Mouse (Mus musculus) layer of hippocampus, adult 18-20 months (tissue): Measurements from ENCODE around the gene Camta1. TPM values are rescaled to one million over a fixed set of nuclear protein-coding genes. Genes with fewer than 3 reads are reported as not detected.

Experiments used
- DNase-seq, 2 experiments: peaks; one replicate each; pipeline ENCODE4 v3.0.0; 2022; ENCODE audit warnings: low spot score in 2 of 2
- total RNA-seq, 2 experiments: library from RNA; stranded (reverse); gene quantifications; 2 replicates each; pipeline ENCODE4 v1.2.3; 2021

The Camta1 gene
- total RNA-seq, 2 experiments from 2014 or later: 279 to 302 TPM

- peak in 1 of 2 experiments; percentile 24 for DNase-seq
Observed at GRCm38 (mm10) chr4:150913743-150914142, 947.9 kb downstream of the Camta1 start.

GRCm38 (mm10) chr4:150910164-150910951 lies 951.3 kb downstream of the Camta1 start:
- no peak for DNase-seq

GRCm38 (mm10) chr4:150909451-150910156 lies 952.1 kb downstream of the Camta1 start:
- peak; percentile 97 to 98 for DNase-seq

GRCm38 (mm10) chr4:150908512-150908911 lies 953.2 kb downstream of the Camta1 start:
- peak in 1 of 2 experiments; percentile 30 for DNase-seq

- no peak for DNase-seq
Observed at GRCm38 (mm10) chr4:150907099-150907498, 954.6 kb downstream of the Camta1 start.

- DNase-seq: no peak
Observed at GRCm38 (mm10) chr4:150903091-150903742, 958.5 kb downstream of the Camta1 start.

GRCm38 (mm10) chr4:150902062-150902461 lies 959.6 kb downstream of the Camta1 start:
- DNase-seq: no peak

GRCm38 (mm10) chr4:150901651-150902050 lies 960.0 kb downstream of the Camta1 start:
- DNase-seq: peak; percentile 71 to 77

- no peak for DNase-seq
Observed at GRCm38 (mm10) chr4:150900486-150900885, 961.2 kb downstream of the Camta1 start.

- peak in 1 of 2 experiments; percentile 74 for DNase-seq
Observed at GRCm38 (mm10) chr4:150898716-150899365, 962.8 kb downstream of the Camta1 start.

- no peak for DNase-seq
Observed at GRCm38 (mm10) chr4:150896896-150897624, 964.6 kb downstream of the Camta1 start.

- DNase-seq: no peak
Observed at GRCm38 (mm10) chr4:150894718-150895501, 966.8 kb downstream of the Camta1 start.

GRCm38 (mm10) chr4:150891308-150891707 lies 970.4 kb downstream of the Camta1 start:
- DNase-seq: no peak

- no peak for DNase-seq
Observed at GRCm38 (mm10) chr4:150889955-150890315, 971.7 kb downstream of the Camta1 start.

GRCm38 (mm10) chr4:150889273-150889954 lies 972.3 kb downstream of the Camta1 start:
- no peak for DNase-seq

GRCm38 (mm10) chr4:150888492-150888891 lies 973.2 kb downstream of the Camta1 start:
- DNase-seq: no peak

GRCm38 (mm10) chr4:150887903-150888302 lies 973.8 kb downstream of the Camta1 start:
- no peak for DNase-seq

GRCm38 (mm10) chr4:150882632-150883031 lies 979.0 kb downstream of the Camta1 start:
- no peak for DNase-seq

- no peak for DNase-seq
Observed at GRCm38 (mm10) chr4:150880364-150880763, 981.3 kb downstream of the Camta1 start.
